Mouse (Mus musculus): ENCODE results near the gene Tssk1. TPM values are rescaled to one million over a fixed set of nuclear protein-coding genes. Genes with fewer than 3 reads are reported as not detected.

Gene Tssk1
- polyA plus RNA-seq, 1 experiment from 2014 or later = 0.05 TPM

- H3K27ac ChIP-seq (replicated peaks) = no peak within 1 kb of the TSS; the same call in 1 of the 2 replicates
- H3K36me3 ChIP-seq = peaks cover 33% of the 10 kb centered on the region
- peak within 1 kb of the TSS; percentile 60 for H3K4me3 ChIP-seq
- H3K4me2 ChIP-seq (replicated peaks) = peak within 1 kb of the TSS; percentile 92
- H3K9me3 ChIP-seq = no peaks in the 10 kb centered on the region
- peaks cover 45% of the 10 kb centered on the region for H3K27me3 ChIP-seq
- WGBS = under 1% methylated on average over 35 of the region's 35 CpGs
- peaks cover 22% of the 10 kb centered on the region for H3K4me1 ChIP-seq
- peak within 1 kb of the TSS; percentile 65 for H3K9ac ChIP-seq (replicated peaks)
- peak; percentile 93 for ATAC-seq (ENCODE audit: low FRiP score, low read depth)
Observed at GRCm38 (mm10) chr16:17911052-17911595, 17.1 kb downstream of the Tssk1 start, which contains the start of gene Ess2. Gene Ess2 (minus strand): TSS chr16:17911348.

- Histone ChIP-seq H3K9me3 (no peaks in the 10 kb centered on the region), H3K4me1 (peaks cover 22% of the 10 kb centered on the region), H3K9ac (replicated peaks) (peak within 1 kb of the TSS; percentile 26; the same call in 1 of the 2 replicates), H3K4me2 (replicated peaks) (peak within 1 kb of the TSS; percentile 54), H3K4me3 (peak within 1 kb of the TSS; percentile 36), H3K36me3 (no peaks in the 10 kb centered on the region), H3K27ac (replicated peaks) (no peak within 1 kb of the TSS), H3K27me3 (peaks cover 69% of the 10 kb centered on the region)
- under 1% methylated on average over 103 of the region's 106 CpGs for WGBS
- no peak for ATAC-seq (ENCODE audit: low FRiP score, low read depth)
Observed at GRCm38 (mm10) chr16:17914307-17915249, 20.6 kb downstream of the Tssk1 start, which contains the start of gene Gsc2. Gene Gsc2 (minus strand): TSS chr16:17915059.

GRCm38 (mm10) chr16:17920586-17920985, 26.6 kb downstream of the Tssk1 start:
- Histone ChIP-seq H3K9ac (replicated peaks) (peak overlapping the region; percentile 86), H3K36me3 (peaks cover 14% of the 10 kb centered on the region), H3K9me3 (no peaks in the 10 kb centered on the region), H3K27me3 (peaks cover 48% of the 10 kb centered on the region), H3K4me3 (0 out of 2 replicates have a peak overlapping the region, but pooled peaks have one; percentile 58), H3K4me2 (replicated peaks) (peak overlapping the region; percentile 98), H3K27ac (replicated peaks) (peak overlapping the region; percentile 81), H3K4me1 (peaks cover 27% of the 10 kb centered on the region)
- no peak for ATAC-seq (ENCODE audit: low FRiP score, low read depth)
- 1% methylated on average over 20 of the region's 20 CpGs for WGBS

- peak overlapping the region; percentile 58 for H3K4me3 ChIP-seq
- peak; percentile 93 for ATAC-seq (ENCODE audit: low FRiP score, low read depth)
- H3K4me1 ChIP-seq = peaks cover 32% of the 10 kb centered on the region
- H3K27me3 ChIP-seq = peaks cover 48% of the 10 kb centered on the region
- H3K27ac ChIP-seq (replicated peaks) = peak overlapping the region; percentile 81
- H3K9ac ChIP-seq (replicated peaks) = peak overlapping the region; percentile 86
- no peaks in the 10 kb centered on the region for H3K9me3 ChIP-seq
- H3K4me2 ChIP-seq (replicated peaks) = peak overlapping the region; percentile 98
- whole genome bisulfite sequencing = 2% methylated on average over 47 of the region's 47 CpGs
- H3K36me3 ChIP-seq = peaks cover 23% of the 10 kb centered on the region
Observed at GRCm38 (mm10) chr16:17921325-17922162, 27.5 kb downstream of the Tssk1 start.

- H3K4me1 ChIP-seq = peaks cover 38% of the 10 kb centered on the region
- peak overlapping the region; percentile 58 for H3K4me3 ChIP-seq
- under 1% methylated on average over 14 of the region's 14 CpGs for WGBS
- peak overlapping the region; percentile 68 for H3K27ac ChIP-seq (replicated peaks)
- no peaks in the 10 kb centered on the region for H3K9me3 ChIP-seq
- ATAC-seq (ENCODE audit: low FRiP score, low read depth) = peak; percentile 13
- peak overlapping the region; percentile 86 for H3K9ac ChIP-seq (replicated peaks)
- H3K27me3 ChIP-seq = peaks cover 47% of the 10 kb centered on the region
- peak overlapping the region; percentile 98 for H3K4me2 ChIP-seq (replicated peaks)
- H3K36me3 ChIP-seq = peaks cover 23% of the 10 kb centered on the region
Observed at GRCm38 (mm10) chr16:17922163-17922538, 28.1 kb downstream of the Tssk1 start.

GRCm38 (mm10) chr16:17927351-17928082, 33.5 kb downstream of the Tssk1 start:
- H3K9ac ChIP-seq (replicated peaks) = peak overlapping the region; percentile 87
- ATAC-seq (ENCODE audit: low FRiP score, low read depth) = peak; percentile 55
- H3K27ac ChIP-seq (replicated peaks) = peak overlapping the region; percentile 88
- 1% methylated on average over 72 of the region's 72 CpGs for WGBS
- peaks cover 29% of the 10 kb centered on the region for H3K27me3 ChIP-seq
- H3K36me3 ChIP-seq = peaks cover 23% of the 10 kb centered on the region
- peak overlapping the region; percentile 87 for H3K4me3 ChIP-seq
- H3K4me2 ChIP-seq (replicated peaks) = peak overlapping the region; percentile 90
- H3K9me3 ChIP-seq = no peaks in the 10 kb centered on the region
- peaks cover 38% of the 10 kb centered on the region for H3K4me1 ChIP-seq

GRCm38 (mm10) chr16:17928087-17928580, 34.1 kb downstream of the Tssk1 start, which contains the start of gene Slc25a1:
Gene Slc25a1 (minus strand): TSS chr16:17928219.
- peak within 1 kb of the TSS; percentile 90 for H3K4me2 ChIP-seq (replicated peaks)
- H3K4me3 ChIP-seq = peak within 1 kb of the TSS; percentile 87
- peak; percentile 84 for ATAC-seq (ENCODE audit: low FRiP score, low read depth)
- peaks cover 23% of the 10 kb centered on the region for H3K36me3 ChIP-seq
- peak within 1 kb of the TSS; percentile 88 for H3K27ac ChIP-seq (replicated peaks)
- H3K4me1 ChIP-seq = peaks cover 32% of the 10 kb centered on the region
- no peaks in the 10 kb centered on the region for H3K9me3 ChIP-seq
- peak within 1 kb of the TSS; percentile 87 for H3K9ac ChIP-seq (replicated peaks)
- WGBS = 0% methylated on average over 47 of the region's 47 CpGs
- peaks cover 32% of the 10 kb centered on the region for H3K27me3 ChIP-seq

- Histone ChIP-seq H3K4me2 (replicated peaks) (peak overlapping the region; percentile 90), H3K9ac (replicated peaks) (peak overlapping the region; percentile 87), H3K27ac (replicated peaks) (peak overlapping the region; percentile 88), H3K27me3 (peaks cover 37% of the 10 kb centered on the region), H3K4me1 (peaks cover 31% of the 10 kb centered on the region), H3K9me3 (no peaks in the 10 kb centered on the region), H3K4me3 (peak overlapping the region; percentile 87), H3K36me3 (peaks cover 23% of the 10 kb centered on the region)
- peak; percentile 50 for ATAC-seq (ENCODE audit: low FRiP score, low read depth)
- WGBS = 0% methylated on average over 9 of the region's 9 CpGs
Observed at GRCm38 (mm10) chr16:17928627-17929104, 34.6 kb downstream of the Tssk1 start.

GRCm38 (mm10) chr16:17929211-17929610, 35.2 kb downstream of the Tssk1 start:
- H3K9me3 ChIP-seq = no peaks in the 10 kb centered on the region

GRCm38 (mm10) chr16:17929631-17930030, 35.6 kb downstream of the Tssk1 start:
- Histone ChIP-seq H3K9me3 (no peaks in the 10 kb centered on the region), H3K27ac (replicated peaks) (peak overlapping the region; percentile 88), H3K27me3 (peaks cover 44% of the 10 kb centered on the region), H3K36me3 (peaks cover 18% of the 10 kb centered on the region), H3K4me3 (no peak overlapping the region), H3K4me2 (replicated peaks) (no peak overlapping the region), H3K9ac (replicated peaks) (no peak overlapping the region), H3K4me1 (peaks cover 31% of the 10 kb centered on the region)
- WGBS = 66% methylated on average over 2 of the region's 2 CpGs
- ATAC-seq (ENCODE audit: low FRiP score, low read depth) = no peak

More at GRCm38 (mm10) chr16:17929211-17929610, 35.2 kb downstream of the Tssk1 start:
- ATAC-seq (ENCODE audit: low FRiP score, low read depth) = peak; percentile 28
- H3K36me3 ChIP-seq = peaks cover 22% of the 10 kb centered on the region
- H3K4me3 ChIP-seq = no peak overlapping the region
- peak overlapping the region; percentile 88 for H3K27ac ChIP-seq (replicated peaks)
- H3K9ac ChIP-seq (replicated peaks) = no peak overlapping the region
- WGBS = 0% methylated on average over 2 of the region's 2 CpGs
- H3K27me3 ChIP-seq = peaks cover 42% of the 10 kb centered on the region
- peak overlapping the region; percentile 90; the same call in 1 of the 2 replicates for H3K4me2 ChIP-seq (replicated peaks)
- peaks cover 31% of the 10 kb centered on the region for H3K4me1 ChIP-seq

Data from midbrain, embryonic 12.5 days (tissue).